Mouse (Mus musculus): ENCODE measurements around the gene Ahcyl2. TPM values are rescaled to one million over a fixed set of nuclear protein-coding genes. Genes with fewer than 3 reads are reported as not detected.

Gene Ahcyl2
- polyA plus RNA-seq, 1 experiment from 2014 or later, result 74.7 TPM

DNA sequence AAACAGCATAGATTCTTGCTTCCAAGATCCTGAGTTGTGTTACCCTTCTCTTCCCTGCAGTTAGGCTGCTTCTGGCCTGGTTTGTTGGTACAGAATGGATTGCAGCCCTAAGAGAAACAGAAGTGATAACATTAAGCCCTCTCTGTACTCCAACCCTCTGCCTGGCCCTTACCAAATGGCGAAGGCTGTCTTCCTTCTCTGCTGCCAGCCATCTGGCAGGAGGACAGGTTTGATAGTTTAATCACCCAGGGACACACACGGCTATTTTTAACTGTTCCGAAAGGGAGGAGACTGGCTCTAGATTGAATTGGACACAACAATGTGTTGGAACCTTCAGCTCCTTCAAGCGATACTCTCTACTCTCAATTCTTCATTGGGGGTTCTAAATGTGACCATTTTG, 155.7 kb downstream of the Ahcyl2 start:
- ATAC-seq, result no peak
- no peaks in the 10 kb centered on the region for H3K9me3 ChIP-seq (ENCODE audit: control insufficient read depth)
- H3K9ac ChIP-seq (ENCODE audit: low read depth, low read length), result no peak overlapping the region
- no peak overlapping the region for H3K4me3 ChIP-seq (ENCODE audit: low read depth, low read length)
- 69% methylated on average over 4 of the region's 4 CpGs for WGBS
- no peak overlapping the region for H3K4me2 ChIP-seq (replicated peaks; ENCODE audit: low read depth)
- no peaks in the 10 kb centered on the region for H3K4me1 ChIP-seq (replicated peaks; ENCODE audit: control insufficient read depth, insufficient read depth, low read length)
- no peak for TF ChIP-seq CTCF (IDR thresholded peaks at IDR 0.05; ENCODE audit: low read depth)
- H3K27me3 ChIP-seq (replicated peaks; ENCODE audit: control insufficient read depth, insufficient read depth, low read length), result peaks cover 7% of the 10 kb centered on the region; the same call in 1 of the 2 replicates
- H3K27ac ChIP-seq (ENCODE audit: low read depth, low read length), result no peak overlapping the region
- H3K36me3 ChIP-seq (ENCODE audit: control insufficient read depth, insufficient read depth), result no peaks in the 10 kb centered on the region

DNA sequence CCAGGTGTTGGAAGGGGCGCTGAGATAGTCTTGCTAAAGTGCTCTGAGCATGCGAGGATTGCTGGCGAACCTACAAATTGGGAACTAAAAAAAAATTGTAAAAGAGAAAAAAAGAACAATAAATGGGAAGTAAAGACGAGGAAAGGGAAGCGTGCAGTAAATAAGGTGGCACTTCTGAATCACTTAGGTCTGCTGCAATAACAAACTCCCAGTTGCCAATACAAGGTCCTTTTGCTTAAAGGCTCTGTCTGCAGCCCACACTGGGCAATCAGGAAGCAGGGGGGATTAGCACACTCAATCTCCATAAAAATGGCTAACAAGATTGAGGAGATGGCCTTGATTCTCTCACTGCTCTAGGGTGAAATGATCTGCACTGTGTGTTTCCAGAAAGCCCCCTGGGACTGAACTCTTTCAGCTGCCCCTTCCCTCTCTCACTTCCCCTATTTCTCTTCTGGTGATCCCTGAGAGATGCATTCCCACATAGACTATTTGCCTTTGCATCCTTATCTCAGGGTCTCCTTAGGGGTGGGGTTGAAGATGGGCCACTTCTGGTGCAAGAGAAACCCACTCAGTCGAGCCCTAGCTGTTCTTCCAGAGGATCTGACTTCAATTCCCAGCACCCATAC, 157.9 kb downstream of the Ahcyl2 start:
- no peak for TF ChIP-seq CTCF (IDR thresholded peaks at IDR 0.05; ENCODE audit: low read depth)
- Histone ChIP-seq H3K9me3 (ENCODE audit: control insufficient read depth) (no peaks in the 10 kb centered on the region), H3K9ac (ENCODE audit: low read depth, low read length) (no peak overlapping the region), H3K4me2 (replicated peaks; ENCODE audit: low read depth) (no peak overlapping the region), H3K27ac (ENCODE audit: low read depth, low read length) (no peak overlapping the region), H3K27me3 (replicated peaks; ENCODE audit: control insufficient read depth, insufficient read depth, low read length) (no peaks in the 10 kb centered on the region), H3K4me1 (replicated peaks; ENCODE audit: control insufficient read depth, insufficient read depth, low read length) (no peaks in the 10 kb centered on the region), H3K4me3 (ENCODE audit: low read depth, low read length) (no peak overlapping the region), H3K36me3 (ENCODE audit: control insufficient read depth, insufficient read depth) (no peaks in the 10 kb centered on the region)
- WGBS, result 75% methylated on average over 6 of the region's 6 CpGs
- ATAC-seq, result no peak

DNA sequence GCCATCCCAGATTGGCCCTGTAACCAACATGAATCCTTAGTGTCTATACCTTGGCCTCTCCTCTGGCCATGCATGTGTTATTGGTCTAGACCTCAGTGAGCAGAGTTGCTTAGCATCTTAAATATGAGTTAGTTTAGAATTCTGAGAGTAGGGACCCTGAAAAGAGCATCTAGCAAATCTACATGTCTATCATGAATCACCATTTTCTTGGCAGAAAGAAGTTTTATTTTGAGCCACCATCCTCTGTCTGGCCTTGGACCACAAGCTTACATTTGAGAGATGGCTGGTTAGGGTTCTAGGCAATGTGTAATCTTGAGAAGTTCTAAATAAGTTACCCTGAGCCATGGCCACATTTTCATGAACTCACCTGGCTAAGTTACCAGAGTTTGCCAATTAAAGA, 162.3 kb downstream of the Ahcyl2 start:
- H3K9ac ChIP-seq (ENCODE audit: low read depth, low read length), result no peak overlapping the region
- H3K4me2 ChIP-seq (replicated peaks; ENCODE audit: low read depth), result no peak overlapping the region
- H3K27me3 ChIP-seq (replicated peaks; ENCODE audit: control insufficient read depth, insufficient read depth, low read length), result no peaks in the 10 kb centered on the region
- no peaks in the 10 kb centered on the region for H3K9me3 ChIP-seq (ENCODE audit: control insufficient read depth)
- H3K27ac ChIP-seq (ENCODE audit: low read depth, low read length), result no peak overlapping the region
- H3K4me1 ChIP-seq (replicated peaks; ENCODE audit: control insufficient read depth, insufficient read depth, low read length), result no peaks in the 10 kb centered on the region
- no peak overlapping the region for H3K4me3 ChIP-seq (ENCODE audit: low read depth, low read length)
- TF ChIP-seq CTCF (IDR thresholded peaks at IDR 0.05; ENCODE audit: low read depth), result no peak
- no peaks in the 10 kb centered on the region for H3K36me3 ChIP-seq (ENCODE audit: control insufficient read depth, insufficient read depth)
- no peak for ATAC-seq

DNA sequence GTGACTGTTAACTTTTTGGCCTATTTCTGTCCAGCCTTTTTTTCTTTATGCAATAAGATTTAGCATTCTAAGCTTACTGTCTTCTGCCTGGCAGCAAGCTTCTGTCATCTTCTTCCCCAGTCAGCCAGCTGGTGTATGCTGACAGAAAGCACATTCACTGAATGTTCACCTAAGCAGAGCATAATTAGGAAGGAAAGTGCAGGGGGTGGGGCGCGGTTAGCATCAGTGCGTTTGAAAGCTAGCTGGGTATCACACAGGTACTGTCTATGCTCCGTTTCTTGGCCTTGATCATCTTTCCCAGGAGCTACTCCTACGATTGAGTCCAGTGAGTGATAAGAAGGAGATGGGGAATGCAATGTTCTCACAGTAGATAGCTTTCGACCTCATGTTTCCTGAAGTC, 162.9 kb downstream of the Ahcyl2 start:
- no peak overlapping the region for H3K9ac ChIP-seq (ENCODE audit: low read depth, low read length)
- H3K36me3 ChIP-seq (ENCODE audit: control insufficient read depth, insufficient read depth), result no peaks in the 10 kb centered on the region
- H3K9me3 ChIP-seq (ENCODE audit: control insufficient read depth), result no peaks in the 10 kb centered on the region
- no peak for TF ChIP-seq CTCF (IDR thresholded peaks at IDR 0.05; ENCODE audit: low read depth)
- no peak overlapping the region for H3K4me3 ChIP-seq (ENCODE audit: low read depth, low read length)
- H3K4me2 ChIP-seq (replicated peaks; ENCODE audit: low read depth), result no peak overlapping the region
- WGBS, result 71% methylated on average over 6 of the region's 6 CpGs
- H3K27ac ChIP-seq (ENCODE audit: low read depth, low read length), result no peak overlapping the region
- no peaks in the 10 kb centered on the region for H3K27me3 ChIP-seq (replicated peaks; ENCODE audit: control insufficient read depth, insufficient read depth, low read length)
- ATAC-seq, result no peak
- H3K4me1 ChIP-seq (replicated peaks; ENCODE audit: control insufficient read depth, insufficient read depth, low read length), result no peaks in the 10 kb centered on the region

DNA sequence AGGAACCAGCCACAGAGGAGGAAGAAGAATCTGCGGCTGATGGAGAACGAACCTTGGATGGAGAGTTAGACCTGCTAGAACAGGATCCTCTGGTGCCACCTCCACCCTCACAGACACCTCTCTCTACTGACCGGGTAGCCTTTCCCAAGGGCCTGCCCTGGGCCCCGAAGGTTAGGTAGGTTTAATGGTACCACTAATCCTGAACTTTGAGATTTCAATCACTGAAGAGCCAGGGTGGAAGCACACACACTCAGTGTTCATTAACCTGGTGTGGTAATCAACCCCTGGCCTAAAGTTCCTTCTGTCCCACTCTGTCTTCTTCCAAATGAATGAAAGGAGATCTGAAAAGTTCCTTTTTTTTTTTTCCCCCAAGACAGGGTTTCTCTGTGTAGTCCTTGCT, 163.4 kb downstream of the Ahcyl2 start:
- no peak overlapping the region for H3K4me3 ChIP-seq (ENCODE audit: low read depth, low read length)
- no peak for ATAC-seq
- no peaks in the 10 kb centered on the region for H3K4me1 ChIP-seq (replicated peaks; ENCODE audit: control insufficient read depth, insufficient read depth, low read length)
- H3K4me2 ChIP-seq (replicated peaks; ENCODE audit: low read depth), result no peak overlapping the region
- no peaks in the 10 kb centered on the region for H3K27me3 ChIP-seq (replicated peaks; ENCODE audit: control insufficient read depth, insufficient read depth, low read length)
- H3K9me3 ChIP-seq (ENCODE audit: control insufficient read depth), result no peaks in the 10 kb centered on the region
- no peaks in the 10 kb centered on the region for H3K36me3 ChIP-seq (ENCODE audit: control insufficient read depth, insufficient read depth)
- WGBS, result 65% methylated on average over 4 of the region's 4 CpGs
- H3K9ac ChIP-seq (ENCODE audit: low read depth, low read length), result no peak overlapping the region
- TF ChIP-seq CTCF (IDR thresholded peaks at IDR 0.05; ENCODE audit: low read depth), result no peak
- H3K27ac ChIP-seq (ENCODE audit: low read depth, low read length), result no peak overlapping the region

DNA sequence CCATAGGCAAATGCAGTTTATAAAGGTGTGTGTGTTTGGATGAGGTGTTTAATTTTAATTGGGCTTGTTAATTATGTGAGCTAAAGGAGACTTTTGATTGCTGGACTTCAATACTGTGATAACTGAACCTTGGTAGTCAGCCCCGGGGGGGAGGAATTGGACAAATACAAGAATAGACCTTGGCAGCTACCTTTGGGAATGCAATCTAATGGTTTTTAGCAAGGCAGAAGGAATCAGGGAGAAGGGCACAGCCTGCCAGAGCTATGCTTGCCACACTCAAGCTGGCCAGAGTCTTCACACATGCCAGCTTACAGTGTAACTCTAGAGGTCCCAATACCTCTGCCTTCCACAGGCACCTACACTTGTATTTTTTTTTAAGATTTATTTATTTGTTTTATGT, 167.9 kb downstream of the Ahcyl2 start:
- Histone ChIP-seq H3K27me3 (replicated peaks; ENCODE audit: control insufficient read depth, insufficient read depth, low read length) (no peaks in the 10 kb centered on the region), H3K4me3 (ENCODE audit: low read depth, low read length) (no peak overlapping the region), H3K4me1 (replicated peaks; ENCODE audit: control insufficient read depth, insufficient read depth, low read length) (no peaks in the 10 kb centered on the region), H3K9me3 (ENCODE audit: control insufficient read depth) (no peaks in the 10 kb centered on the region), H3K9ac (ENCODE audit: low read depth, low read length) (no peak overlapping the region), H3K27ac (ENCODE audit: low read depth, low read length) (no peak overlapping the region), H3K36me3 (ENCODE audit: control insufficient read depth, insufficient read depth) (no peaks in the 10 kb centered on the region), H3K4me2 (replicated peaks; ENCODE audit: low read depth) (no peak overlapping the region)
- 84% methylated on average over 1 of the region's 1 CpGs for WGBS
- ATAC-seq, result no peak
- TF ChIP-seq CTCF (IDR thresholded peaks at IDR 0.05; ENCODE audit: low read depth), result no peak

DNA sequence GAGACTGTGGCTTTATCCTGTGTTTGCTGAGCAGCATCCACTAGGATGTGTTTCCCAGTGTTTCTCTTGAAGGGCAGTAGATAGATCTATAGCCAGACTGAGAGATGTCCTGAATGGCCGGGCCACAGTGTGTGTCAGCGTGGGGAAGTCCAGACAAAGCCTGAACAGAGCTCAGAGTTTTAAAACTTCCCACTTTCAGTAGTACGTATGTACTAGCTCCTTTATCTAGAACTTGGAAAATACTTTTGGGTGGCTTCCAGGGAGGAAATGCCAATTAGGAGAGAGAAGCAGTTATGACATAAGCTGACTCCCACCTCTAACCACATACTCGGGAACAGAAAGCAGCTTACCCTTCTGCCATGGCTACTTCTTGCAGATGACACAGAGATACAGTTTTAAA, 172.6 kb downstream of the Ahcyl2 start:
- H3K4me2 ChIP-seq (replicated peaks; ENCODE audit: low read depth), result no peak overlapping the region
- H3K4me3 ChIP-seq (ENCODE audit: low read depth, low read length), result no peak overlapping the region
- no peaks in the 10 kb centered on the region for H3K4me1 ChIP-seq (replicated peaks; ENCODE audit: control insufficient read depth, insufficient read depth, low read length)
- no peaks in the 10 kb centered on the region for H3K27me3 ChIP-seq (replicated peaks; ENCODE audit: control insufficient read depth, insufficient read depth, low read length)
- TF ChIP-seq CTCF (IDR thresholded peaks at IDR 0.05; ENCODE audit: low read depth), result no peak
- no peak overlapping the region for H3K27ac ChIP-seq (ENCODE audit: low read depth, low read length)
- no peak overlapping the region for H3K9ac ChIP-seq (ENCODE audit: low read depth, low read length)
- H3K36me3 ChIP-seq (ENCODE audit: control insufficient read depth, insufficient read depth), result no peaks in the 10 kb centered on the region
- ATAC-seq, result no peak
- WGBS, result 62% methylated on average over 4 of the region's 4 CpGs
- no peaks in the 10 kb centered on the region for H3K9me3 ChIP-seq (ENCODE audit: control insufficient read depth)
